Mouse (Mus musculus) CH12.LX (cell line): ENCODE results near the gene Map3k11. TPM values are rescaled to one million over a fixed set of nuclear protein-coding genes. Genes with fewer than 3 reads are reported as not detected.

Experiments
- DNase-seq: peaks from one replicate; pipeline ENCODE4 v3.0.0-alpha.2; 2013; ENCODE audit errors: extremely low read depth
- H3K27ac ChIP-seq: 2 replicates; pipeline ENCODE4 v1.5.1; 2012; ENCODE audit warnings: low read depth, mild to moderate bottlenecking, control low read depth, moderate library complexity; ENCODE audit not compliant: insufficient read depth
- H3K27me3 ChIP-seq: replicated peaks from 2 replicates; pipeline ENCODE3; 2012; ENCODE audit warnings: inconsistent platforms
- H3K36me3 ChIP-seq, 2 experiments: replicated peaks in 1 of 2; 2 replicates each; pipeline versions ENCODE3 to v1.6.1; 2012; ENCODE audit warnings: inconsistent platforms in 1 of 2, low read length in 1 of 2, mild to moderate bottlenecking in 1 of 2, mixed read lengths in 1 of 2, moderate library complexity in 1 of 2; ENCODE audit not compliant: control insufficient read depth in 1 of 2, insufficient read depth in 1 of 2
- H3K4me1 ChIP-seq, 2 experiments: 2 replicates each; pipeline ENCODE4 v1.6.1; 2012; ENCODE audit warnings: inconsistent platforms in 1 of 2, moderate library complexity in 1 of 2; ENCODE audit not compliant: insufficient read depth in 2 of 2, control insufficient read depth in 1 of 2
- H3K4me2 ChIP-seq: 2 replicates; pipeline ENCODE4 v1.6.1; 2012; ENCODE audit warnings: low read depth, mild to moderate bottlenecking, control low read depth; ENCODE audit not compliant: poor library complexity, insufficient read depth, severe bottlenecking
- H3K4me3 ChIP-seq, 3 experiments: fragments of 150-350 bp in 1 of 3; sonication (generic) in 1 of 3; replicated peaks in 1 of 3; 2 replicates each; pipeline versions ENCODE3 to v1.5.1; 2011 to 2012; ENCODE audit warnings: low read depth in 2 of 3, low read length in 2 of 3, mild to moderate bottlenecking in 2 of 3, moderate library complexity in 2 of 3, control low read depth in 1 of 3, improper control_type of control experiment in 1 of 3, inconsistent platforms in 1 of 3, mixed read lengths in 1 of 3; ENCODE audit not compliant: poor library complexity in 1 of 3
- H3K79me2 ChIP-seq: replicated peaks from 2 replicates; pipeline ENCODE4 v1.6.1; 2012; ENCODE audit warnings: mild to moderate bottlenecking, moderate library complexity; ENCODE audit not compliant: control insufficient read depth, poor library complexity, insufficient read depth, severe bottlenecking; ENCODE audit errors: extremely low read depth
- H3K9ac ChIP-seq: 2 replicates; pipeline ENCODE4 v1.6.1; 2012; ENCODE audit warnings: low read depth, mild to moderate bottlenecking, control low read depth, moderate library complexity; ENCODE audit not compliant: insufficient read depth
- H3K9me3 ChIP-seq: replicated peaks from 2 replicates; pipeline ENCODE3; 2012; ENCODE audit warnings: low read length, inconsistent platforms, mixed read lengths
- BHLHE40 ChIP-seq: IDR thresholded peaks from 2 replicates; pipeline ENCODE4 v1.6.1; 2011; ENCODE audit warnings: mild to moderate bottlenecking, low read depth, low read length, improper control_type of control experiment
- CHD1 ChIP-seq: IDR thresholded peaks from 2 replicates; pipeline ENCODE4 v1.6.1; 2012; ENCODE audit warnings: low read depth, low read length, improper control_type of control experiment, inconsistent platforms
- CHD2 ChIP-seq: IDR thresholded peaks from 2 replicates; pipeline ENCODE4 v1.6.1; 2011; ENCODE audit warnings: low read length, improper control_type of control experiment
- CTCF ChIP-seq, 2 experiments: IDR thresholded peaks in 1 of 2; conservative IDR thresholded peaks in 1 of 2; 2 replicates each; pipeline ENCODE4 v1.5.1; 2011 to 2012; ENCODE audit warnings: low read depth in 2 of 2, low read length in 2 of 2, improper control_type of control experiment in 1 of 2, inconsistent platforms in 1 of 2, mild to moderate bottlenecking in 1 of 2, moderate library complexity in 1 of 2
- E2F4 ChIP-seq: IDR thresholded peaks from 2 replicates; pipeline ENCODE4 v1.6.1; 2011; ENCODE audit warnings: low read depth, low read length, improper control_type of control experiment; ENCODE audit not compliant: insufficient replicate concordance
- EP300 ChIP-seq: IDR thresholded peaks from 2 replicates; pipeline ENCODE4 v1.6.1; 2011; ENCODE audit warnings: low read length, improper control_type of control experiment
- ETS1 ChIP-seq: conservative IDR thresholded peaks from 2 replicates; pipeline ENCODE4 v1.6.1; 2012; ENCODE audit warnings: low read depth, mild to moderate bottlenecking, inconsistent platforms, low read length, improper control_type of control experiment, moderate library complexity
- GABPA ChIP-seq: IDR thresholded peaks from 2 replicates; pipeline ENCODE4 v1.6.1; 2012; ENCODE audit warnings: low read depth, low read length, improper control_type of control experiment, inconsistent platforms; ENCODE audit not compliant: insufficient replicate concordance
- MAFK ChIP-seq: IDR thresholded peaks from 2 replicates; pipeline ENCODE4 v1.6.1; 2011; ENCODE audit warnings: low read length, improper control_type of control experiment; ENCODE audit not compliant: insufficient replicate concordance
- MYC ChIP-seq: IDR thresholded peaks from 2 replicates; pipeline ENCODE4 v1.6.1; 2011; ENCODE audit warnings: low read depth, mild to moderate bottlenecking, improper control_type of control experiment, low read length
- PAX5 ChIP-seq: IDR thresholded peaks from 2 replicates; pipeline ENCODE4 v1.6.1; 2012; ENCODE audit warnings: low read length, inconsistent platforms, mixed read lengths
- POLR2AphosphoS2 ChIP-seq: IDR thresholded peaks from 2 replicates; pipeline ENCODE4 v1.6.1; 2011; ENCODE audit warnings: low read depth, low read length, improper control_type of control experiment
- SIN3A ChIP-seq: IDR thresholded peaks from 2 replicates; pipeline ENCODE4 v1.6.1; 2012; ENCODE audit warnings: low read length, improper control_type of control experiment, inconsistent platforms
- TCF12 ChIP-seq: IDR thresholded peaks from 2 replicates; pipeline ENCODE4 v1.6.1; 2014; ENCODE audit warnings: low read depth, mild to moderate bottlenecking, inconsistent platforms, low read length, improper control_type of control experiment
- USF1 ChIP-seq: IDR thresholded peaks from 2 replicates; pipeline ENCODE4 v1.6.1; 2014; ENCODE audit warnings: low read depth, mild to moderate bottlenecking, inconsistent platforms, low read length, improper control_type of control experiment
- ZC3H11A ChIP-seq: IDR thresholded peaks from 2 replicates; pipeline ENCODE4 v1.6.1; 2012; ENCODE audit warnings: low read depth, mild to moderate bottlenecking, inconsistent platforms, low read length, improper control_type of control experiment
- ZMIZ1 ChIP-seq: IDR thresholded peaks from 2 replicates; pipeline ENCODE4 v1.6.1; 2012; ENCODE audit warnings: low read depth, mild to moderate bottlenecking, inconsistent platforms, low read length, improper control_type of control experiment
- ZNF384 ChIP-seq: IDR thresholded peaks from 2 replicates; pipeline ENCODE4 v1.6.1; 2012; ENCODE audit warnings: low read depth, low read length, improper control_type of control experiment, inconsistent platforms
- dilution Hi-C: fragments of 300-500 bp; cut with MboI; formaldehyde crosslinking; loops from 2 replicates; pipeline ENCODE4 v1.14.3; 2020; ENCODE audit warnings: low sequenced_read_pairs; ENCODE audit not compliant: extremely low pct_unique_long_range_greater_than_20kb, extremely low pct_ligation_motif_present
- in situ Hi-C: fragments of 300-500 bp; cut with MboI; formaldehyde crosslinking; loops from 3 replicates; pipeline ENCODE4 v1.14.3; 2019; ENCODE audit warnings: low sequenced_read_pairs, low pct_ligation_motif_present, low pct_unique_long_range_greater_than_20kb, mixed read lengths
- polyA plus RNA-seq: library from polyadenylated mRNA; unstranded; fragments of >175 nt; gene quantifications from 2 replicates; pipeline ENCODE4 v1.2.1, GENCODE M21; 2012; ENCODE audit warnings: low read depth; ENCODE audit not compliant: insufficient read length
- total RNA-seq, 2 experiments: library from RNA; depleted of rRNA; stranded (reverse); fragments of 300-350 nt in 1 of 2; fragments of >200 nt in 1 of 2; gene quantifications; 2 replicates each; pipeline ENCODE4 v1.2.3; 2012 to 2014

Map3k11 gene
- total and polyA plus RNA-seq, 3 experiments: 6.0 to 16.0 (median 13.5) TPM

- Histone ChIP-seq H3K79me2 (no peaks in the 10 kb centered on the region), H3K9ac (no peak overlapping the region), H3K4me1 (peaks cover 13 to 23% of the 10 kb centered on the region in 2 experiments), H3K27ac (no peak overlapping the region), H3K9me3 (no peaks in the 10 kb centered on the region), H3K27me3 (peaks cover 62% of the 10 kb centered on the region), H3K36me3 (no peaks in the 10 kb centered on the region), H3K4me3 (no peak overlapping the region), H3K4me2 (no peak overlapping the region)
- no peak for TF ChIP-seq MYC
- no peak for TF ChIP-seq ZMIZ1
- TF ChIP-seq E2F4: no peak
- TF ChIP-seq SIN3A: no peak
- TF ChIP-seq TCF12: no peak
- TF ChIP-seq ETS1: no peak
- no peak for TF ChIP-seq USF1
- no peak for TF ChIP-seq ZNF384
- TF ChIP-seq GABPA: no peak
- no peak for TF ChIP-seq BHLHE40
- TF ChIP-seq EP300: no peak
- TF ChIP-seq ZC3H11A: no peak
- TF ChIP-seq POLR2AphosphoS2: no peak
- no peak for TF ChIP-seq CTCF (conservative IDR thresholded peaks at IDR 0.05 in 1 of 2, IDR thresholded peaks at IDR 0.05 in 1 of 2; ENCODE audit: low read depth in 2 of 2, low read length in 2 of 2)
- TF ChIP-seq CHD2: no peak
- no peak for TF ChIP-seq PAX5
- no peak for TF ChIP-seq MAFK
- TF ChIP-seq CHD1: no peak
- DNase-seq: no peak
- dilution Hi-C loops (no loop called here), in situ Hi-C loops (no loop called here)
Observed at GRCm38 (mm10) chr19:5750951-5751350, 62.4 kb downstream of the Map3k11 start.

DNA sequence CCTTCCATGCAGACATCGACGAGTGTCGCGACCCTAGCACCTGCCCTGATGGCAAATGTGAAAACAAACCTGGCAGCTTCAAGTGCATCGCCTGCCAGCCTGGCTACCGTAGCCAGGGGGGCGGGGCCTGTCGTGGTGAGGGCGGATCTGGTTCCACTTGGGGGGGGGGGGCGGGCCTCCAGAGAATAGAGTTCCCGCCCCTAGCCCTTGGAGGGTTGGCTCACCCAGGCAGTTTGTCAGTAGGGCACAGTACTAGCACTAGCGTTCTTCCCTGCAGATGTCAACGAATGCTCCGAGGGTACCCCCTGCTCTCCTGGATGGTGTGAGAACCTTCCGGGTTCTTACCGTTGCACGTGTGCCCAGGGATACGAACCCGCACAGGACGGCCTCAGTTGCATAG lies 63.2 kb downstream of the Map3k11 start:
- TF ChIP-seq BHLHE40 (0 out of 2 replicates have a peak, but pooled peaks have one; percentile 4), GABPA (no peak)
- peaks cover 9 to 20% of the 10 kb centered on the region in 2 experiments for H3K4me1 ChIP-seq
- H3K9ac ChIP-seq: no peak overlapping the region
- H3K79me2 ChIP-seq: no peaks in the 10 kb centered on the region
- H3K4me2 ChIP-seq: peak overlapping the region; percentile 67
- peaks cover 56% of the 10 kb centered on the region for H3K27me3 ChIP-seq
- no peaks in the 10 kb centered on the region for H3K9me3 ChIP-seq
- DNase-seq: no peak
- peak overlapping the region in 1 of 3 experiments; percentile 26 for H3K4me3 ChIP-seq
- H3K36me3 ChIP-seq: peaks cover 0 to 4% of the 10 kb centered on the region in 2 experiments
- in situ Hi-C loops: no loop called here
- H3K27ac ChIP-seq: no peak overlapping the region
- dilution Hi-C loops: no loop called here

Other genes starting within 250 kb of the Map3k11 start
Only the 20 nearest of the 26 such genes appear.
- 0.51 and 0.59 TPM in 2 replicates for gene Efemp2, start 214.8 kb upstream of the Map3k11 start, total RNA-seq (2012; rRNA removed)
- gene Efemp2, start 214.8 kb upstream of the Map3k11 start, total RNA-seq (2014; rRNA removed): not detected in 2 replicates
- gene Efemp2, start 214.8 kb upstream of the Map3k11 start, polyA plus RNA-seq: 0.50 and 1.5 TPM in 2 replicates
- gene Mus81, start 200.3 kb upstream of the Map3k11 start, total RNA-seq (2012; rRNA removed): 28.8 and 31.1 TPM in 2 replicates
- 18.0 and 20.4 TPM in 2 replicates for gene Mus81, start 200.3 kb upstream of the Map3k11 start, total RNA-seq (2014; rRNA removed)
- gene Mus81, start 200.3 kb upstream of the Map3k11 start, polyA plus RNA-seq: 29.3 and 30.2 TPM in 2 replicates
- gene Cfl1, start 198.3 kb upstream of the Map3k11 start, total RNA-seq (2012; rRNA removed): 818 and 982 TPM in 2 replicates
- gene Cfl1, start 198.3 kb upstream of the Map3k11 start, total RNA-seq (2014; rRNA removed): 932 and 999 TPM in 2 replicates
- gene Cfl1, start 198.3 kb upstream of the Map3k11 start, polyA plus RNA-seq: 1,768 and 1,993 TPM in 2 replicates
- gene 1700020D05Rik, start 185.0 kb upstream of the Map3k11 start, total RNA-seq (2012; rRNA removed): 0.25 and 0.34 TPM in 2 replicates
- 0.23 TPM in 1 of 2 replicates, not detected in the other for gene 1700020D05Rik, start 185.0 kb upstream of the Map3k11 start, total RNA-seq (2014; rRNA removed)
- gene 1700020D05Rik, start 185.0 kb upstream of the Map3k11 start, polyA plus RNA-seq: 0.33 TPM in 1 of 2 replicates, not detected in the other
- gene Snx32, start 178.2 kb upstream of the Map3k11 start, total RNA-seq (2012; rRNA removed): 2.7 and 2.8 TPM in 2 replicates
- gene Snx32, start 178.2 kb upstream of the Map3k11 start, total RNA-seq (2014; rRNA removed): 0.75 and 0.96 TPM in 2 replicates
- gene Snx32, start 178.2 kb upstream of the Map3k11 start, polyA plus RNA-seq: 1.2 and 2.4 TPM in 2 replicates
- not detected in 2 replicates for gene Ovol1, start 128.1 kb upstream of the Map3k11 start, total RNA-seq (2012; rRNA removed)
- gene Ovol1, start 128.1 kb upstream of the Map3k11 start, total RNA-seq (2014; rRNA removed): not detected in 2 replicates
- not detected in 2 replicates for gene Ovol1, start 128.1 kb upstream of the Map3k11 start, polyA plus RNA-seq
- 9.6 and 10.6 TPM in 2 replicates for gene Ap5b1, start 120.7 kb upstream of the Map3k11 start, total RNA-seq (2012; rRNA removed)
- gene Ap5b1, start 120.7 kb upstream of the Map3k11 start, total RNA-seq (2014; rRNA removed): 3.2 and 3.6 TPM in 2 replicates
- gene Ap5b1, start 120.7 kb upstream of the Map3k11 start, polyA plus RNA-seq: 6.5 and 8.5 TPM in 2 replicates
- 124 and 164 TPM in 2 replicates for gene Rnaseh2c, start 86.9 kb upstream of the Map3k11 start, total RNA-seq (2012; rRNA removed)
- 51.3 and 54.2 TPM in 2 replicates for gene Rnaseh2c, start 86.9 kb upstream of the Map3k11 start, total RNA-seq (2014; rRNA removed)
- 75.4 and 79.0 TPM in 2 replicates for gene Rnaseh2c, start 86.9 kb upstream of the Map3k11 start, polyA plus RNA-seq
- 44.9 and 46.5 TPM in 2 replicates for gene Kat5, start 78.5 kb upstream of the Map3k11 start, total RNA-seq (2012; rRNA removed)
- gene Kat5, start 78.5 kb upstream of the Map3k11 start, total RNA-seq (2014; rRNA removed): 75.4 and 106 TPM in 2 replicates
- 50.1 and 62.8 TPM in 2 replicates for gene Kat5, start 78.5 kb upstream of the Map3k11 start, polyA plus RNA-seq
- gene Rela, start 51.3 kb upstream of the Map3k11 start, total RNA-seq (2012; rRNA removed): 21.0 and 22.1 TPM in 2 replicates
- 11.1 and 12.1 TPM in 2 replicates for gene Rela, start 51.3 kb upstream of the Map3k11 start, total RNA-seq (2014; rRNA removed)
- 43.8 and 51.9 TPM in 2 replicates for gene Rela, start 51.3 kb upstream of the Map3k11 start, polyA plus RNA-seq
- 48.9 and 51.1 TPM in 2 replicates for gene Sipa1, start 25.0 kb upstream of the Map3k11 start, total RNA-seq (2012; rRNA removed)
- gene Sipa1, start 25.0 kb upstream of the Map3k11 start, total RNA-seq (2014; rRNA removed): 17.6 and 18.8 TPM in 2 replicates
- gene Sipa1, start 25.0 kb upstream of the Map3k11 start, polyA plus RNA-seq: 47.6 and 54.6 TPM in 2 replicates
- 27.2 and 28.6 TPM in 2 replicates for gene Pcnx3, start 166 bp downstream of the Map3k11 start, total RNA-seq (2012; rRNA removed)
- 5.1 and 7.1 TPM in 2 replicates for gene Pcnx3, start 166 bp downstream of the Map3k11 start, total RNA-seq (2014; rRNA removed)
- gene Pcnx3, start 166 bp downstream of the Map3k11 start, polyA plus RNA-seq: 28.3 and 34.5 TPM in 2 replicates
- not detected in 2 replicates for gene Kcnk7, start 15.6 kb downstream of the Map3k11 start, total RNA-seq (2012; rRNA removed)
- not detected in 2 replicates for gene Kcnk7, start 15.6 kb downstream of the Map3k11 start, total RNA-seq (2014; rRNA removed)
- gene Kcnk7, start 15.6 kb downstream of the Map3k11 start, polyA plus RNA-seq: 0.26 and 0.30 TPM in 2 replicates
- 52.1 and 57.0 TPM in 2 replicates for gene Ehbp1l1, start 37.6 kb downstream of the Map3k11 start, total RNA-seq (2012; rRNA removed)
- 26.9 and 30.4 TPM in 2 replicates for gene Ehbp1l1, start 37.6 kb downstream of the Map3k11 start, total RNA-seq (2014; rRNA removed)
- gene Ehbp1l1, start 37.6 kb downstream of the Map3k11 start, polyA plus RNA-seq: 62.6 and 71.9 TPM in 2 replicates
- 13.4 and 14.5 TPM in 2 replicates for gene Fam89b, start 40.9 kb downstream of the Map3k11 start, total RNA-seq (2012; rRNA removed)
- gene Fam89b, start 40.9 kb downstream of the Map3k11 start, total RNA-seq (2014; rRNA removed): 7.5 and 9.2 TPM in 2 replicates
- 4.7 and 7.5 TPM in 2 replicates for gene Fam89b, start 40.9 kb downstream of the Map3k11 start, polyA plus RNA-seq
- 0.17 and 0.51 TPM in 2 replicates for gene Ltbp3, start 52.2 kb downstream of the Map3k11 start, total RNA-seq (2012; rRNA removed)
- not detected in 2 replicates for gene Ltbp3, start 52.2 kb downstream of the Map3k11 start, total RNA-seq (2014; rRNA removed)
- gene Ltbp3, start 52.2 kb downstream of the Map3k11 start, polyA plus RNA-seq: not detected in 2 replicates
- gene Scyl1, start 82.7 kb downstream of the Map3k11 start, total RNA-seq (2012; rRNA removed): 49.8 and 55.0 TPM in 2 replicates
- gene Scyl1, start 82.7 kb downstream of the Map3k11 start, total RNA-seq (2014; rRNA removed): 35.1 and 37.6 TPM in 2 replicates
- gene Scyl1, start 82.7 kb downstream of the Map3k11 start, polyA plus RNA-seq: 49.1 and 56.1 TPM in 2 replicates
- gene Frmd8, start 186.5 kb downstream of the Map3k11 start, total RNA-seq (2012; rRNA removed): 29.0 and 30.7 TPM in 2 replicates
- 13.5 and 15.5 TPM in 2 replicates for gene Frmd8, start 186.5 kb downstream of the Map3k11 start, total RNA-seq (2014; rRNA removed)
- gene Frmd8, start 186.5 kb downstream of the Map3k11 start, polyA plus RNA-seq: 25.2 and 25.4 TPM in 2 replicates
- 20.6 and 23.1 TPM in 2 replicates for gene Slc25a45, start 189.1 kb downstream of the Map3k11 start, total RNA-seq (2012; rRNA removed)
- gene Slc25a45, start 189.1 kb downstream of the Map3k11 start, total RNA-seq (2014; rRNA removed): 27.6 and 33.0 TPM in 2 replicates
- gene Slc25a45, start 189.1 kb downstream of the Map3k11 start, polyA plus RNA-seq: 20.8 and 22.7 TPM in 2 replicates
- gene Tigd3, start 205.4 kb downstream of the Map3k11 start, total RNA-seq (2012; rRNA removed): 1.6 and 2.1 TPM in 2 replicates
- 0.62 and 0.67 TPM in 2 replicates for gene Tigd3, start 205.4 kb downstream of the Map3k11 start, total RNA-seq (2014; rRNA removed)
- gene Tigd3, start 205.4 kb downstream of the Map3k11 start, polyA plus RNA-seq: 1.2 and 1.4 TPM in 2 replicates